Mouse (Mus musculus) splenic B cell, adult 2 months (primary cell): ENCODE measurements around the gene Kpnb1.

Source experiments
- DNase-seq: peaks from one replicate; pipeline ENCODE4 v3.0.0-alpha.2; 2011; ENCODE audit warnings: low read depth, low spot score
- H3K27me3 ChIP-seq: 2 replicates; pipeline ENCODE4 v1.6.1; 2012; ENCODE audit warnings: mild to moderate bottlenecking, low read length, moderate library complexity, mixed read lengths; ENCODE audit not compliant: control insufficient read depth, poor library complexity, insufficient read depth, severe bottlenecking
- H3K36me3 ChIP-seq: 2 replicates; pipeline ENCODE4 v1.6.1; 2012; ENCODE audit warnings: mild to moderate bottlenecking, low read length, moderate library complexity, mixed read lengths; ENCODE audit not compliant: control insufficient read depth, poor library complexity, insufficient read depth, severe bottlenecking

The Kpnb1 gene

DNA sequence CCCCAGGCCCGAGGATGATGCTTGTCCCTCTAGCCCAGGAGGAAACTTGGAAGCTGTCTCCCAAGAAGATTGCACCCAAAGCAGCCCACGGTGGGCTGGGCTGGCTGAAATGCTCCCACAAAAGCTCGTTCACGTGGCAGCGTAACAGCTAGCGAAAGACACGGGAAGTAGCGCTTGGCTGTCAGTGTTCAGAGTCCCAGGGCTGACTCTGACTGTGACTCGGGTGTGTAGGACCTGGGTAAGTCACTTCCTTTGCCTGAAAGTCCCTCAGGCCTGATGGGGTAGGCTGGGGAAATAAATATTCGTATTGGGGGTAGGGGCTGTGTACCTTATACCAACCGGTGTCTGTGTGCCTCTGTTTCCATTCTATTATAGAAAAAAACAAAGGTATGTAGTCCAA, 71.9 kb downstream of the Kpnb1 start:
- DNase-seq: peak; percentile 60
- Histone ChIP-seq H3K36me3 (no peaks in the 10 kb centered on the region), H3K27me3 (no peaks in the 10 kb centered on the region)

DNA sequence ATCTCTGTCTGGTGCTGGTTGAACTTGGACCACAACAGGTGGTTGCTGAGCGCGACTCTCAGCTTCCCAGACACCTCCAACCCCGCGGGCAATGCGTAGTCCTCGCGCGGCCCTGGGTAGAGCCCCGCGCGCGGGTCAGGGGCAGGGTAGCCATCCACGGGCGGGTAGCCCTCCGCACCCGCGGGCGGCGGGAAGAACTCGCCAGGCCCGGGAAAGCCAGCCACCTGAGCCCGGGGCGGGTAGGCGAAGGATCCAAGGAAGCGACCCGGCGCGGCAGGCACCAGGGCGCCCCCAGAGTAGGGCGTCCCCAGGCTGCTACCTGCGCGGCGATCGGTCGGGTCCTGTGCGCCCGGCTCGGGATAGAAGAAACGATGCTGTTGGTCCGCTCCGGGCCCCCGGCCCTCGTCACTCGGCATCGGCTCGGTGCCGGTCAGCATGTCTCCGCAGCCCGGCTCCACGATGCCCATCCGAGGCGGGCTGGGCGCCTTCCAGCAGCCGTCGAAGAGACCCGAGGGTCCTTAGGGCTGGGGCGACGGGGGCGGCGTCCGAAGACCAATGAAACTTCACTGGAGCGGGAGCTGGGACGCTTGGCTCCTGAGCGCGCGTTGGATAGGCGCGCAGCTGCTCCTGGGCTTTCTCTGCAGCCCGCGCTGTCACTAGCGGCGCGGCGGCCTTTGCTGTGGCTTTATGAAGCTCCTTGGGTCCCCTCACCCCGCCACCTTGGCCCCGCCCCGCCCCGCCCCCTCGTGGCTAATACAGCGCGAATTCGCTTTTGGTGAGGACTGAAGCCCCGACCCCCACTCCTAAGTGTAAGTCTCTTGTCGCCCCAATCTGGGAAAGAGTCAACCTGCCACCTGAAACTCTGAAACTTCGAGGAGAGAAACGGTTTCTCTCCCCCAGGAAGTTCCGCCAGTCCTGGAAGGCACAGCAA, 72.7 kb downstream of the Kpnb1 start, which contains the start of gene Tbx21:
TSS of gene Tbx21 (minus strand) at position 661 of the 931 bp plus-strand sequence.
- peak; percentile 39 for DNase-seq
- Histone ChIP-seq H3K27me3 (no peaks in the 10 kb centered on the region), H3K36me3 (no peaks in the 10 kb centered on the region)

DNA sequence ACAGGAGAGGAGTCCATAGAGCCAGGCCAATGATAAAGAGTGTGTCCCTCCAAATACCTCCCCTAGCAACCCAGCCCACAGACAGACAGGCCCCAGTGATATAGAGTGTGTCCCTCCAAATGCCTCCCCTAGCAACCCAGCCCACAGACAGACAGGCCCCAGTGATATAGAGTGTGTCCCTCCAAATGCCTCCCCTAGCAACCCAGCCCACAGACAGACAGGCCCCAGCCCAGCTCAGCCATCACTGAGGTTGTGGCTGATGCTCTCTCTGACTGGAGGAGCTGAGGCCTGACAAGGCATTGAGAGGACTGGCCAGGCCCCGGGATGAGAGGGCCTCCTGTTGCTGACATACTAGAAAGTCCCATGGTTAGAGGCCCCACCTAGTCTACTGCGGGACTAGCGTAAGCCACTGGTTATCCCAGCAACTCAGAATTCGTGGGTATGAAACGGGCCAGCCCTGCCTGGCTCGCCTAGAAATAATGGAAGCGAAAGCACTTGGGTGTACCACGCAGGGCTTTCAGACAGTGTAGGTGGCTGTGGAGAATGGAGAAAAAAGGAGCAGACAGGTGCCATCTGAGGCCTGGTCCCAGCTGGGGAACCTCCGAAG, 75.1 kb downstream of the Kpnb1 start:
- DNase-seq: no peak
- no peaks in the 10 kb centered on the region for H3K27me3 ChIP-seq

More for the DNA sequence above, 75.1 kb downstream of the Kpnb1 start:
- no peaks in the 10 kb centered on the region for H3K36me3 ChIP-seq
